Mouse (Mus musculus) common myeloid progenitor, adult 5-6 weeks (primary cell): Measurements from ENCODE around the gene Mob3a. TPM values are rescaled to one million over a fixed set of nuclear protein-coding genes. Genes with fewer than 3 reads are reported as not detected.

ENCODE experiments used
- ATAC-seq: replicated peaks from 2 replicates; pipeline ENCODE4 v1.8.0; 2016; ENCODE audit warnings: low read depth, mild to moderate bottlenecking, moderate TSS enrichment, inconsistent platforms; ENCODE audit not compliant: poor library complexity, severe bottlenecking
- total RNA-seq: library from RNA; stranded (forward); fragments of 200-1000, 187-1606 nt; gene quantifications from 2 replicates; pipeline ENCODE4 v1.2.3, GENCODE M21; 2017

Gene Mob3a
- total RNA-seq, 1 experiment from 2014 or later: 49.3 TPM

GRCm38 (mm10) chr10:80680260-80680696, 21.5 kb downstream of the Mob3a start:
- no peak for ATAC-seq

DNA sequence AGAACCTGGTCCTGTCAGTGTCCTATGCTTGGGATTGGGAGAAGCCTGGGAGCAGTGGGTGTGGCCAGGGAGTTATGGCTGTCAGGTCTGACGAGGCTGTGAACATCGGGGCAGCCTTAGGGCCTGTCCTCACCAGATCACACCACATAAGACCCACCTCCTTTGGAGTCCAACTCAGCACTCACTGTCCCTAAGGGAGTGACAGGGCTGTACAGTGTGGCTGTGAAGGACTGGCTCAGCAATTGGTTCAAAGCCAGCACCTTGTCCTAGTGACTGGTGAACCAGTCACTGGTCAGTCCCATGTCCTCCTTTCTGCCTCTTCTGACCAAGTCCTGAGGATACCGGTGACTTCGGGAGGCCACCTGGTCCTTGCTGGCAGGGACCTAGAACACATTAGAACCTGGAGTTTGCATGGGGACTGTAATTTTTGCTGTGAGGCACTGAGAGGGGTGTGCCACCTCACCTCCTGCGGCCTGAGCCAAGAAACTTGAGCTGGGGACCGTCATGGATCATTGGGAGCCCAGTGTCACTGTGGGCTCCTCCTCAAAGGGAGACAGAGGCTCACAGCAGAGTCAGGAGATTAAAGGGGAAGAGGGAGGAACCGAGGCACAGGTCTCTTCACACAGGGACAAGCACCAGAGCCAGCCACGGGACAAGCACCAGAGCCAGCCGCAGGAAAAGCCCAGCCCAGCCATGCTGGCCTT, 22.1 kb downstream of the Mob3a start:
- ATAC-seq: no peak

DNA sequence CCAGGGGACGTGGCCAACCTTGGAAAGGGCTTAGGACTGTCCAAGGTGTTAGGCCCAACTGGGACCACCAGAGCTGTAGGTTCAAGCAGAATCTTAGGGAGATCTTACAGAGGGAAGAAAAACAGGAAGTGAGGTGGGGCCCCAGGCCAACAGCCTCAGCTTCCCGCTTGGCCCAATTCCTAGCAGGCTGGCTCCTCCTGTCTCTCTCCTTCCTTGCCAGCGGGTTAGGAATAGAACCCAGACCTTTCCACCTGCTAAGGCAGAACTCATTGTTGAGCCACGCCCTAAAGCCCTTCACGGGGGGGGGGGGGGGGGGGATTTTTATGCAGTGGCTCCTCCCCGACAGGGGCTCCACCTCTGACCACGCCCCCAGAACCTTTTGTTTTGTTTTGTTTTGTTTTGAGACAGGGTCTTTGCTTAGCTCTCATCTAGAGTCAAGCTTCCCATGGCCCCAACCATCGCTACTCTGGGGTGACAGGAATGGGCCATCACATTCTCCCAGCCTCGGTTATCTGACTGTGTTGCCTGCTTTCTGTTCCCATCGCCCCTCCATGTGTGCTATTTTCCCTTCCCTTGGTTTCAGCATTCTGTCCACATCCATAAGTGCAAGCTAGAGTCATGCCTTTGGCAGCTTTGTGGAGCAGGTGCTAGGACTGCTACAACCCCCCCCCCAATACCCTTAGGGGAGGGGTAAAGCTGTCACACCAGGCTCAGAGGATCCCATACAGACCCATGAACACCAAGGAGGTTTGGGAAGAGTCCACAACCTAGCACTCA, 23.0 kb downstream of the Mob3a start:
- ATAC-seq: peak; percentile 3; the same call in 1 of the 2 replicates

GRCm38 (mm10) chr10:80677942-80678436, 23.8 kb downstream of the Mob3a start, which contains the start of gene Mknk2:
Mknk2 (minus strand) TSS chr10:80678112.
- peak; percentile 68 for ATAC-seq

DNA sequence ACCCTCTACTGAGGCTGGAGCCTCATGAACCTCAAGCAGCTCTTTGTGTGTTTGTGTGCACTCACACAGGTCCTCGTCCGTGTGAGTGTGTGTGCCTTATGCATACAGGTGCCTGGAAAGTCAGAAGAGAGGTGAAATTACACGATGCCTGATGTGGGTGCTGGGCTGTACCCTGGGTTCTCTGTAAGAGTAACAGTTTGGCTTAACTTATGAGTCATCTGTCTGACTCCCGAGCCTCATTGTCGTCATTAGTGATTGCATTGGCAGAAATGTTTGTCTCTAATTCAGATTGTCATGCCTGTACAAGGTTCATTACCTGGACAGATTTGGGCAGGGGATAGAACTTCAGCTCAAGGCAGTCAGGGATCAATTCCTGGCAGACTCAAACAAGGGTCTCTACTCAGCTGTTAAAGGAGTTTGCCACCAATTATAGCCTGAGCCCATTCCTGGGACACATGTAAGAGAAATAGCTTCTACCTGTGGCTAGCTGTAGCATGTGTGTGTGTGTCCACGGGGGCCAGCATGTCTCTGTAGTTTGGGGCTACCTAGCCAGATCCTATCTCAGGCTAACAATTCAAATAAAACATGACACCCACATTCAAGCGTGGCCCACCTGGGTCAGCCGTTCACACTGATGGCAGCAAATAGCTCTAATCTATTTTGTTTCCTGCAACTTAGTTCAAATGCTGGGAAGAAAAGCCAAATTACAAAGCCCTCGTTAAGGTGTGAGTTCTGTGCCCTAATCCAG, 24.5 kb downstream of the Mob3a start:
- no peak for ATAC-seq

DNA sequence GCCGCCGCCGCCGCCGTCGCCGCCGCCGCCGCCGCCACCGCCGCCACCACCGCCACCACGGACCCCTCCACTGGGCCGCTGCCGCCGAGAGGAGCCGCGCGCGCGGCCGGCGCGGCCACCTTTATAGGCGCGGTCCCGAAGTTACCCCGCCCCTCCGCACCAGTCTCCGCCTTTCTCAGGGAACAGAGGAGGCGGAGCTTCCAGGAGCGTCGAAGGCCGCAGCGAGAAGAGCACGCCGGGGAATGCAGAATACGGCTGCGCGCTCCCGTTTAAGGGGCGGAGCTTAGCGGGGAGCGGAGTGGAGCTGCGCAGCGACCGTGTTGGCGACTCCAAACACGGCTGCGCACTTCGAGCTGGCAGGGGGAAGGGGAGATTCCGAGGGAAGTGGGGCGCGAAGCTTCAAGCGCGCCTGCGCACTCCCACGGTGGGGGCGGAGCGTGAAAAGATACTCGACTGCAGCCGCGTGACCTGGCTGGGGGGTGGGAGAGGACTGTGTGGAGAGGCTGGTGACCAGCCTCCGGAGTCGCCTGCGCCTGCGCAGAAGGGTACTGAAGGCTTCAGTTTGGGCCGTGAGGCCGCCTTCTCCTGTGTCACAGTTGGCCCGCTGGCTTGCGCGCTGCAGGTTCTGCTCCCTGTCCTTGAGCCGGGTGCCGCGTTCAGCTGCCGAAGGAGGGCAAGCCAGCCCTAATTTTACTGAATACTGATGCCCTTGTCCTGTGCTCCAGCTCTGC, 25.4 kb downstream of the Mob3a start:
- peak; percentile 58 for ATAC-seq

DNA sequence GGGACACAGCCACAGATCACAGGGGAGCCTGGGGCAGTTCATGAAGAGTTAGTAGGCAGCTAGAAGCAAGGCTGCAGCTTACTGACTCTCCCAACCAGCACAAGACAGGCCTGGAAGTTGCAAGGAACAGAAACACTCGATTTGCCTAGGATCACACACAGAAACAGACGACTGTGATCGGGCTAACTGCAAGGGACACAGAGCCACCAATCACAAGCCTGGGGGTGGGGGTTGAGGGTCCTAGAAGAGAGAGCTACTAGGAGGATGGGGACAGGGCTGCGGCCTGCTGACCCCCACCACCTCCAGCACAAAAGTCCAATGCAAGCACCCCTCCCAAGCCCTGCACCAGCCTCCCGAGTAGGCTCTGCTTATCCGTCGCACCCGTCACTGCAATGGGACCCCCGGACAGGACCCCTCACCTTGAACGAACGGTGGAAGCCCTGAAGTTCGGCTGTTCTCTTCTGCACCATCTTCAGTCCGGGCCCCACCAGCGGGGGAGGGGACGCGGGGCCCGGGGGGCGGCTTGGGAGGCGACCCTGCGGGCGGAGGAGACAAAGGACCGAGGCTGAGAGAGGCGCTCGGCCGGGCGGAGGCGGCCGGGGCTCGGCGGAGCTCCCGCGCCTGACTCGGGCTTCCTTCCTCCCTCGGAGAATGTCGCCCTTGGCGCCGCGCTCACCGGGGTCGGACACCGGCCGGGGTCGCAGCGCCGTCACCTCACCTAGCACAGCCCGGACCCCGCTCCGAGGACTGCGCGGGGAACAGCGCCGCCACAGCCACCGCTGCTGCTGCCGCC, 26.2 kb downstream of the Mob3a start:
- no peak for ATAC-seq

DNA sequence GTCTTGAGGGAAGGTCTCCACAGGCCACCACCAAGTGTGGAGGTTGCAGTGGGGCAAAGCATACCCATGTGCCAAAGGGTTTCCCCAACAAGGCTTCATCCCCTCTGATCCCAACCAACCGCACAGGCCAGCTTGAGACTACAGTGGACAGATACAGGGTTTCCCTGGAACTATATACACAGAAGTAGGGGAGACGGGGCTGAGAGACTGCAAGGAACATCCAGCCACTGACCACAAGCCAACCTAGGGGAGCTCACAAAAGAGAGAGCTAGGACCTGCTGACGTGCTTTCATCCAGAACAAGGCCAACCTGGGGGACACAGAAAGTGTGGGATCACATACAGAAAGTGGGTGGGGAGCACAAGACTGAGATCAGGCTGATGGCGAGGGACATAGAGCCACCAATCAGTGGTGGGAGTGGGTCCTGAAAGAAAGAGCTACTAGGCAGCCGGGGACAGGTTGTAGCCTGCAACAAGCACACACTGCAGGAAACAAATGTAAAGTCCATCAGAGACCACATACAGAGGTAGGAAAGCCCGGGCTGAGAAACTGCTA, 26.8 kb downstream of the Mob3a start:
- no peak for ATAC-seq

DNA sequence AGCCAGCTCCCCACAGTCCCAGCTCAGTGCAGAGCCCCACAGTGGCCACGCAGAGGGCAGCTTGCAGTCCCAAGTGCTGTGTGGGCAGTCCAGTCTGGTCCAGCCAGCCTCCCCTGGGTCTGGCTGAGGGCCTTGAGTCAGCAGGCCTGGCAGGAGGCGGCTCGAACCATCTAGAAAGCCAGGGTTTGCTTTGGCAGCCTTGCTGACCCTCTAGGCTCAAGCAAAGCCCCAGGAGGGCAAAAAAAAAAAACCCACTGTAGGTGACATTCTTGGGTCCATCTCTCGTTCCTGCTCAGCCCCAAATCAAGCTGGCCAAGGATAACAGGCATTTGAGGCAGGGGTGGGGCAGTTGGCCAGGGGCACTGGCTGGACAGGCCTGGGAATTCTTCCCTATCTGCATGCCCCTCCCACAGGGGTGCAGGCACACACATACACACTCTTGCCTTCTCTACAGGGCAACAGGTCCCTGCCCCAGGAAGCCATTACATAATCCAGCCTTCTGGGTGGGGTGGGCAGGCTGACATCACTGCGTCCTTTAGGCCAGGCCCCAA, 27.5 kb downstream of the Mob3a start:
- ATAC-seq: no peak

DNA sequence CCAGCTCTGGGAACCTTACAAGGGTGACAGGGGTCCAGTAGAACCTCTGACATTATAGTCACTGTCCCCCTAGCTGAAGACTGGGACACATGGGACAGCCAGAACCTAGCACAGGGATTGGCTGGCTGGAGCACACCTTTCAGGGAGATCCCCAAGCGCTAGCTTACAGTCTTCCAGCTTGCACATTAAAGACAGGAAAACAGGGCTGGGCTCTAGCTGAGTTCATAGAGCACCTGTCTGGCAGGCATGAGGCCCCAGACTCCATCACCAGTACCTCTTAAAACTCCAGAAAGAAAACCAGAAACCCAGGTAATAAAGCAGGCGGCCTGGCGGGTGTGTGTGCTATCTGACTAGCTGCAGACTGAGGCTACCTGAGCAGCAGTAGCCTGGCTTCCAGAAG, 28.1 kb downstream of the Mob3a start:
- no peak for ATAC-seq

DNA sequence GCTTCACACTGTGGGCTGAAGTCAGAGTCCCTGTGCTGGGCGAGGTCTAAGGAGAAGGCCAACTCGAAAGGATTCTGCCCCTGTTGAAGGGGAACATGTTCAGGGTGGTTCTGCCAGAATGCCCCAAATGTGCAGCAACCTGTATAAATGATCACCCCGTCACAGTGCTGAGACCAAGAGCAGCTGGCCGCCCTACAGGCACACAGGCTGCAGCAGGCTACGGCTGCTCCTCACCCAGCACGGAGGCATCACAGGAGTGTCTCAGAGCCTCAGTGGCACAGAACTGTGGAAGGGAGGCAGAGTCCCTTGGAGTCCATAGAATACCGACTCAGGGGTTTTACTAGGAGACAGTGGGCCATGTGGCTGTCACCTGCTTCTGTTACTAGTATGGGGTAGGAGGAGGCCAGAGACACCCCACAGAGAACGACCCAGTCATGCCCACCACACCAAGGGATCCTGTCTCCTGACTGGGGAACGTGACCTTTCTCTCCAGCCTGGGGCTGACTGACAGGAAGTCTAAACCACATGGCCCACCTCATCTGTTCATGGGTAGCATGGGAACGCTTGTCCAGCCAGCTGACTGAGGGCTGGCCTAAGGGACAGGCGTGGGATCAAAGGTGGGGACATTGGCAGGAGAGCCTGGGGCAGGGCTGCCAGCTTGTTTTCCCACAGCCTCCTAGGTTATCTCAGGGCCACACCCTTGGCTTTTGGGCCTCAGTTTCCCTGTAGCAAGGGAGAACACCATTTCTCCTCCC, 29.7 kb downstream of the Mob3a start:
- no peak for ATAC-seq

GRCm38 (mm10) chr10:80671251-80671650, 30.5 kb downstream of the Mob3a start:
- ATAC-seq: no peak

DNA sequence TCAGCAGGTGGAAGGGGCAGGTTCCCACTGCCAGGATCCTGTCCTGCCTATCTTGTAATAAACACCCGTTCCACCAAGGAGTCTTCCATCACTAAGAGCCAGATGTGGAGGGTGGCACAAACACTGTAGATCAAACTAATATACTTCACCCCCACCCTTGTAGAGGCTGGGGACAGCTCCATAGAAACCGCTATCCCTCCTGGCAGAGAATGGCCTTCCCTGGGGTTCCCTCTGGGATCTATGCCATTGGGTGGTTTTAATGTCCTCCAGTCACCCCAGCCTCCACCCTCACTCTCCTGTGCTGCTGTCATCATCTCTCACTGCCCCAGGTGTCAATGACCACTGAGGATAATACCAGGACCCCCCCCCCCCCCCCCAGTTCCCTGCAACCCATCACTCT, 31.2 kb downstream of the Mob3a start:
- ATAC-seq: no peak

GRCm38 (mm10) chr10:80669737-80670485, 31.9 kb downstream of the Mob3a start:
- ATAC-seq: no peak

DNA sequence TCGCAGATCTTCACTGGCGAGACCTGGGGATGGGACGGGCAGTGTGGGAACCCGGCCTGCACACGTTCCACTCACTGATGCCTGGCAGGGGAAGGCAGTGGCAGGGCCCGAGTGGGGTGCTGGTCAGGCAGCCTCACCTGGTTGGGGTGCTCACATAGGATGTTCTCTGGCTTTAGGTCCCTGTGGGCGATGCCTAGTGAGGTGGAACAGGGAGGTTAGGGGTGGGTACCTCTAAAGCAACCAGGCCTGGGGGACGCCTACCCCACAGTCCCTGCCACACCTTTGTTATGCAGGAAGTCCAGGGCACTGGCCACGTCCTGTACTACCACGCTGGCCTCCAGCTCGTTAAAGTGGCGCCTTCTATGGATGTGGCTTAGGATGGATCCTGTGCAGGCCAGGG, 32.8 kb downstream of the Mob3a start:
- ATAC-seq: no peak

GRCm38 (mm10) chr10:80668614-80669013, 33.2 kb downstream of the Mob3a start:
- ATAC-seq: no peak

DNA sequence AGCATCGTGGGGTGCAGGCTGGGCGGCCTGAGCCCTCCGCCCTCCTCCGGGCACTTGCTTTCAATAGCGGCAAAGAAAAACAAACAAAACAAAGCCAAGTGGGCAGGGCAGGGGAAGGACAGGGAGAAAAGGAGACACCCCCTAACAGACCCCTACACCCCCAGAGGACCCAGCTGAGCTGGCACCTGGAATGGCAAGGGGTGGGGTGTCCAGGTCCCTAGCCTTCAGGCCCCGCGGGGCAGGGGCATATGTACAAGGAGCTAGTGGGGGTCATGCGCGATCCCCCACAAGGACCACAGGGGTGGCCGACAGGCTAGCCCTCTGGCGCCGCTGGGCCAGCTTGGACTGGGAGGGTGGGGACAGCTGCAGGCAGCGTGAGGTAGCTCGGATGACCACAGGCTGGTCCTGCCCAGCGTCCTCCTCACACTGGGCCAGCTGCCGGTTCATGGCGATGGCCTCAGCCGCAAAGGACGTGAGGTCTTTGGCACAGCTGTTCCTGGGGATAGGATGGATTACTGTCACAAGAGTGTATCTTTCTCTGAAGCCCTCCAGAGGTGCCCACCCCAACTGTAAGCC, 34.9 kb downstream of the Mob3a start:
- ATAC-seq: no peak
